Mouse (Mus musculus) ovary, postnatal 36 days (tissue): ENCODE data around the gene Fcer1g.

ENCODE experiments used
- DNase-seq: peaks from one replicate; pipeline ENCODE4 v3.0.0; 2022; ENCODE audit warnings: low spot score, mixed read lengths

Gene Fcer1g

DNA sequence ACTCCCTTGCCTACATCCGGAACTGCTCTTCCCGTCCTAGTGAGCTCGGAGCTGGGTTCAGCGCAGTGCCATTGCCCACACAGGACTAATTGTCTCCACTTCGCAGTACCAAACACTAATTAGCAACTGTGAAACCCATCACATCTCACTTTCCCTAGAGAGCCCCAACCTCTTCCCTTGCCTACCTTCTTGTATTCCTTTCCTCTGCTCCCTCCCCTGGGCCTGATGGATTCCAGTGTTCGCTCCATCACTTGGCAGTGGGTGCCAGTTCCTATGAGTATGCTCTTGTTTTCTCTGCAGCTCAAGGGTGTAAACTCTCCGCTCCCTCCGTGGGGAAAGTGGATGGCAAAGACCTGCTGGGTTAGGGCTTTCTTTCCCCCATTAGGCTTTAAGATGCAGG, 48.5 kb downstream of the Fcer1g start:
- no peak for DNase-seq

DNA sequence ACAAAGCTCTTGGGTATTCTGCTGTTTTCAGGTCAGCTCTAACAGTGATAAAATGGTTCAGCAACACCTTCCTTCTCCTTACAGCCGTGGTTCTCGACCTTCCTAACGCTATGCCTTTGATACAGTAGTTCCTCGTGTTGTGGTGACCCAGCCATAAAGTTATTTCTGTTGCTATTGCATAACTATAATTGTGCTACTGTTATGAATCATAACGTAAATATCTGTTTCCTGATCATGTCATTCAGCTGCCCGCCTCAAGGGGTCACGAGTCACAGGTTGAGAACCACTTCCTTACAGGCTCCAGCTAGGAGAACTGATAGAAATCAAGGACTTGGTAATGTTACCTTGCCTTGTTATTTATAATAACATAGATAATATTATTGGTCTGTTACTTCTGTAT, 49.9 kb downstream of the Fcer1g start:
- DNase-seq: no peak

DNA sequence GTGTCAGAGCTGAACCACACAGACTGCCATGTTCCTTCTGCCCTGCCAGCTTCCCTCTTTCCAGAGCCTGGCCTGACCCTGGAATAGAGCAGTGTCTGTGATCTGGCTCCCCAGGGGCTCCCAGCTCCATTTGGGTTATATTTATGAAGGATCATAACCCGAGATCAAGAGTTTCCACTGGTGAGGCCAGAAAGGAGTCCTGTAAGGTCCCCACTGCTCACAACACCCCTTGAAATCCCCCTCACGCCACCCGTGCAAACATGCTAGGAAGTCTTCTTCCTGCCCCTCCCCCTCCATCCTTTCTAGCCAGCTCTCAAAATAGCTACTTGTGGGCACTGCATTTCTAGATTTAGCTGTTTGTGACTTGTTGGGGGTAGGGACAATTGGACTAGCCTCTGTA, 50.5 kb downstream of the Fcer1g start:
- no peak for DNase-seq

GRCm38 (mm10) chr1:171183025-171183424, 51.1 kb downstream of the Fcer1g start:
- no peak for DNase-seq
